Mouse (Mus musculus) heart, embryonic 13.5 days (tissue): Measurements from ENCODE around the gene Ankrd13d. TPM values are rescaled to one million over a fixed set of nuclear protein-coding genes. Genes with fewer than 3 reads are reported as not detected.

Experiments used
- ATAC-seq: fragments of 200-750 bp; cut with Nextera tagmentation; 2 replicates; pipeline ENCODE4 v1.8.0; 2017; ENCODE audit warnings: moderate TSS enrichment; ENCODE audit not compliant: insufficient number of reproducible peaks, low FRiP score, low TSS enrichment; ENCODE audit errors: extremely low read depth
- H3K27ac ChIP-seq: fragments of 300-500 bp; sonication (generic); replicated peaks from 2 replicates; pipeline ENCODE4 v1.5.1; 2015; ENCODE audit warnings: moderate library complexity, mild to moderate bottlenecking, inconsistent platforms
- H3K27me3 ChIP-seq: fragments of 300-500 bp; sonication (generic); replicated peaks from 2 replicates; pipeline ENCODE4 v1.6.1; 2015; ENCODE audit warnings: mild to moderate bottlenecking, inconsistent platforms
- H3K36me3 ChIP-seq: fragments of 300-500 bp; sonication (generic); 2 replicates; pipeline ENCODE4 v1.6.1; 2015; ENCODE audit warnings: mild to moderate bottlenecking, inconsistent platforms
- H3K4me1 ChIP-seq: fragments of 300-500 bp; sonication (generic); 2 replicates; pipeline ENCODE4 v1.6.1; 2015; ENCODE audit warnings: inconsistent platforms
- H3K4me2 ChIP-seq: fragments of 300-500 bp; sonication (generic); 2 replicates; pipeline ENCODE4 v1.6.1; 2015; ENCODE audit warnings: inconsistent platforms, mild to moderate bottlenecking, moderate library complexity
- H3K4me3 ChIP-seq: fragments of 300-500 bp; sonication (generic); 2 replicates; pipeline ENCODE4 v1.5.1; 2015; ENCODE audit warnings: moderate library complexity, mild to moderate bottlenecking, inconsistent platforms
- H3K9ac ChIP-seq: fragments of 300-500 bp; sonication (generic); 2 replicates; pipeline ENCODE4 v1.6.1; 2015; ENCODE audit warnings: inconsistent platforms, mild to moderate bottlenecking, moderate library complexity
- H3K9me3 ChIP-seq: fragments of 300-500 bp; sonication (generic); 2 replicates; pipeline ENCODE4 v1.6.1; 2016; ENCODE audit warnings: inconsistent platforms
- whole genome bisulfite sequencing: fragments of 180-500 bp; shearing (Covaris S2); methylation state at CpG from one replicate; pipeline ENCODE4 v1.1.7; 2015; ENCODE audit warnings: mixed read lengths; 5-methylcytosine and 5-hydroxymethylcytosine counted together
- polyA plus RNA-seq: library from polyadenylated mRNA; unstranded; fragments of >200 nt; fragmentation: Nextera tagmentation; extraction: Ambion mirVana; gene quantifications from 2 replicates; pipeline ENCODE4 v1.2.1, GENCODE M21; 2015

The Ankrd13d gene
- polyA plus RNA-seq, 1 experiment from 2014 or later = 1.6 TPM

DNA sequence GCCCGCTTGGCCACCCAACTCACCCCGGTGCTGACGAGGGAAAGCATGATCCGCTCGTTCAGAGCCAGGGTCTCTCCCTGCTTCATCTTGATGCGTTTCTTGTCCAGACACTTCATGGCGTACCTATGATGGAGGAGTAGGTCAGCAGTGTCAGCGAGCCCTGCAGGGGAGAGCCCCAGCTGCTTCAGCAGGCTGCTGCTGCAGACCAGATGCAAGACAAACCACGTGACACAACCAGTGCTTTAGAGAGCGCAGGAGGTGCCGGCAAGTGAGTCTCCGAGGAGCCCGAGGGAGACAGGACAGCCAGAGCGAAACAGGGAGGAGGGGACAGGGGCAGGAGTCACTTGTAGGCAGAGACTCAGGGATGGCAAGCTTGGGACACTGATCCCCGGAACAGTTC is 7.8 kb upstream of the Ankrd13d start:
- no peak overlapping the region for H3K4me3 ChIP-seq
- 69% methylated on average over 15 of the region's 15 CpGs for WGBS
- H3K36me3 ChIP-seq = peaks cover 78% of the 10 kb centered on the region
- H3K27ac ChIP-seq = no peak overlapping the region
- no peaks in the 10 kb centered on the region for H3K9me3 ChIP-seq
- H3K4me2 ChIP-seq = no peak overlapping the region
- no peak for ATAC-seq
- H3K27me3 ChIP-seq = no peaks in the 10 kb centered on the region
- H3K9ac ChIP-seq = no peak overlapping the region
- peaks cover 4% of the 10 kb centered on the region; the same call in 1 of the 2 replicates for H3K4me1 ChIP-seq

DNA sequence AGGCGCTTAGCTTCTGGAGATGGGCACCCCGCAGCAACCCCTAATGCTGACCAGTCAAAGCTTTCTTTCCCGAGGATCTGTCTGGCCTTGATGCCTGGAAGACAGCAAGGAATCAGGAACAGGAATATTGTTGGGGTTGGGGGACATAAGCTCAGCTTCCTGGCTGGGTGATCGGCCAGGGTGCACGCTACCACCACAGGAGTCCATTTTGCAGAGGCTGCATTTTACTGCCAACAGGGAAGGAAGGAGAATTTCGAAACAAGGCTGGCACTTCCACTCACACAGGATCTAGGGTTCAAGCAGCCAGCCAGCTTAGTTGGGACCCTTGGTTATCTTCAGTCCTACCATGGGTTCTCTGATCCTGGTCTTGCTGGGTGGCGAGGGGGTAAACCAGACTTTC is 716 bp upstream of the Ankrd13d start:
- peaks cover 16% of the 10 kb centered on the region for H3K27me3 ChIP-seq
- no peaks in the 10 kb centered on the region for H3K9me3 ChIP-seq
- 49% methylated on average over 7 of the region's 7 CpGs for WGBS
- peak overlapping the region; percentile 74 for H3K9ac ChIP-seq
- ATAC-seq = no peak
- H3K4me3 ChIP-seq = peak overlapping the region; percentile 54
- peak overlapping the region; percentile 71 for H3K4me2 ChIP-seq
- peaks cover 38% of the 10 kb centered on the region for H3K36me3 ChIP-seq
- peaks cover 13% of the 10 kb centered on the region; the same call in 1 of the 2 replicates for H3K4me1 ChIP-seq
- H3K27ac ChIP-seq = no peak overlapping the region

DNA sequence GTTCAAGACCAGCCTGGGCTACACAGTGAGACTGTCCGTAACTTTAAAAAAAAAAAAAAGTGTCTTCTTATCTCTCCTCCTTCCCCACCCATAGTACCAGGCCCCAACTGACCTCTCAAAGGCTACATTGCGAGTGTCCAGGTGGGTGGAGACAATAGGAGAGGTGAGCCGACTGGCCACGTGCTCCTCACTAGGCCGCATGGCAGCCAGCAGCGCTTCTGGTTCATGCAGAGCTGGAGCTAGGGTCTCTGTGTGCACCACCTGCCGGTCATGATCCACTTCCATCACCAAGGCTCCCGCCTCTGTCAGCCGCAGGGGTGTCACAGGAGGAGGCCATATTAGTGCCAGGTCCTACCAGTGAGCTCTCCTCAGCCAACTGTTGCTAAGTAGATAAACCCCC is 2.5 kb downstream of the Ankrd13d start:
- no peak for ATAC-seq
- Histone ChIP-seq H3K4me1 (peaks cover 13% of the 10 kb centered on the region; the same call in 1 of the 2 replicates), H3K9me3 (peaks cover 5% of the 10 kb centered on the region; the same call in 1 of the 2 replicates), H3K27ac (no peak overlapping the region), H3K4me3 (no peak overlapping the region), H3K4me2 (no peak overlapping the region), H3K36me3 (peaks cover 6% of the 10 kb centered on the region), H3K27me3 (peaks cover 16% of the 10 kb centered on the region), H3K9ac (no peak overlapping the region)
- 85% methylated on average over 9 of the region's 9 CpGs for WGBS

DNA sequence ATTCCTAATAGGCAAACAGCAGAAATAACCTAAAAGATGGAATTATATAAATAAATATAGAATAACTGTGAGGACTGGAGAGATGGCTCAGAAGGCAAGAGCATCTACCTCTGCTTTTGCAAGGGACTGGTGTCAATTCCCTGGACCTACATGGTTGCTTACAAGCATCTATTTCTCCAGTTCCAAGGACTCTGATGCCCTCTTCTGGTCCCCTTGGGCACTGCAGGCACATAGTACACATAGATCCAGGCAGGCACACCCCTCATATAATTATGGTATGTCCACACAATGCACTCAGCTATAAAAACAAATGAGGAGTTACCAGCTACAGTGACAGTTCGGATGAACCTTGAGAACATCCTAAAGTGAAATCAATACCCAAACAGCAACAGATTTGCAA is 3.5 kb downstream of the Ankrd13d start:
- no peak overlapping the region for H3K4me2 ChIP-seq
- peaks cover 5% of the 10 kb centered on the region; the same call in 1 of the 2 replicates for H3K9me3 ChIP-seq
- H3K27ac ChIP-seq = no peak overlapping the region
- 93% methylated on average over 1 of the region's 1 CpGs for WGBS
- H3K4me3 ChIP-seq = no peak overlapping the region
- no peak for ATAC-seq
- no peak overlapping the region for H3K9ac ChIP-seq
- peaks cover 13% of the 10 kb centered on the region; the same call in 1 of the 2 replicates for H3K4me1 ChIP-seq
- 0 out of 2 replicates have a peak, but pooled peaks cover 3% of the 10 kb centered on the region for H3K36me3 ChIP-seq
- peaks cover 16% of the 10 kb centered on the region for H3K27me3 ChIP-seq

DNA sequence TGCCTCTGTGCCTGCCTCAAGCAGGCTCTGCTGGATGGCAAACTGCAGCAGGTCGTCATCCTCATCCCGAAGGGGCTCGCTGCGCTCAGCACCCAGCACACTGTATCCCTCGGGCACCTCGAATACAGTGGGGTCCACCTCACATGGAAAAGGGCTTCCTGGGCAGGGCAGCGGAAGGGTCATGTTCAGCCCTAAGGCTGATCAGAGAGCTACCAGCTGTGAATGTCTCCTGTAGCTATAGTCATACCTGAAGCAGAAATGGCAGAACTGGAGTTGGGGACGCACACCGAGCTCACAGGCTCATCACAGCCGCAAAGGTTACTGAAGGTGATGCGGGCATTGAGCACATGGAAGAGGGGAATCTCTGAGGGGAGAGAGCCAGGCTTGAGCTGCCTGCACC is 12.0 kb downstream of the Ankrd13d start:
- H3K4me3 ChIP-seq = no peak overlapping the region
- H3K36me3 ChIP-seq = no peaks in the 10 kb centered on the region
- ATAC-seq = no peak
- WGBS = 90% methylated on average over 11 of the region's 11 CpGs
- H3K27ac ChIP-seq = no peak overlapping the region
- H3K4me2 ChIP-seq = no peak overlapping the region
- H3K4me1 ChIP-seq = peaks cover 15% of the 10 kb centered on the region
- H3K9me3 ChIP-seq = peaks cover 4% of the 10 kb centered on the region; the same call in 1 of the 2 replicates
- H3K9ac ChIP-seq = no peak overlapping the region
- H3K27me3 ChIP-seq = peaks cover 49% of the 10 kb centered on the region

DNA sequence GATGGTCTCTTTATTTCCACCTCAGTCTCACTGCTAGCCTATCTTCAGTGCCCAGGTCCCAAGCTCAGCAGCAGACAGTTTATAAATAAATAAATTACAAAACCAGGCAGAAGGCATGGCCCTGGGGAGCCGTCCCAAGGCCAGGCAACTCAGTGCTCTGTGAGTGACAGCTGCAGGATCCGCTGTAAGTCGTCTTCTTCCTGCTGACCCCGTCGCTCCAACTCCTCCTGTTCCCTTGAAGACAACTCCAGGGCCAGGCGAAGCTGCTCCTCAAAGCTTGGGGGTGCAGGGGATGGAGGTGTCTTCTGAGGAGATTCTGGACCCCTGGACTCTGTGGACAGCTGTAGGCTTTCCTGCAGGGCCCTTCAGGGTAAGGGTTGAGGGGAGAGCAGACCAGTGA is 12.8 kb downstream of the Ankrd13d start:
- whole genome bisulfite sequencing = 56% methylated on average over 6 of the region's 6 CpGs
- H3K27me3 ChIP-seq = peaks cover 51% of the 10 kb centered on the region

DNA sequence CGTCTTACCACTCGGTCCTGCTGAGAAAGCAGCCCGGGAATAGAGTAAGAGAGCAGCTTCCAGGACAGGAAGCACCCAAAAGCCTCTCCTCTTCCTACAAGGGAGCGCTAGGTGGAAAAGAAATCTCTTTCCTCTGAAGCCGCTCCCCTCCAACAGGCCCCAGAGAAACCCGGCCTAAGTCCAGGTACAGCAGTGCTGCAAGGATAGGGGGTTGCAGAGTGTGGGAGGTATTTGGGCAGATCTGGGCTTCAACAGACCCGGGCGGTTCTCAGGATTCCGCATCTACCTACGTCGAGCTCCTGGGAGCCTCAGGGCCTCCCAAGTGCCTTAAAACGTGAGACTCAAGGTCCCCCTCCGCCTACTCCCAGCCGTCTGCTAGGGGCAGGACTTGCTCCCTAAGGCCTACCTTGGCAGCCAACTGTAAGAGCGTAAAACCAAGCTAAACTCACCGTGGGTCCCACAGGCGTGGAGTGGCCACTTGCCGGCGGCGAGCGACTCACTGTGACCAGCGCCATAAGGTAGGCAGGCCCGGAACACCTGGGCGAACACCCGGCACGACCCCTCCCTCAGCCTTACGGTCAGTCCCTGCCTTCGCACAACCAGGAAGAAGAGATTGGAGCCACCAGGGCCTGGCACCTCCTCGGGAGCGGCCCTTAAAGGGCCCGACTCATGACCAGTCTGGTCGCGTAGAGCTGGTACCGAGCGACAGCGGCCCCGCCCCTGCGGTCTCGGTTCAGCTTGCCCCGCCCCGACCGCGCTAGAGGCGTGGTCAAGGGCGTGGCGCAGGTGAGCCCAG is 14.2 kb downstream of the Ankrd13d start, which contains the start of gene Ssh3:
Gene Ssh3 (minus strand): TSS at position 615 of the 796 bp plus-strand sequence.
- Histone ChIP-seq H3K4me3 (peak within 1 kb of the TSS; percentile 64), H3K9me3 (no peaks in the 10 kb centered on the region), H3K36me3 (no peaks in the 10 kb centered on the region), H3K27me3 (peaks cover 63% of the 10 kb centered on the region), H3K4me2 (peak within 1 kb of the TSS; percentile 82), H3K27ac (no peak within 1 kb of the TSS), H3K9ac (peak within 1 kb of the TSS; percentile 82), H3K4me1 (peaks cover 15% of the 10 kb centered on the region)
- ATAC-seq = no peak
- WGBS = 7% methylated on average over 46 of the region's 46 CpGs

More for the DNA sequence above, 12.8 kb downstream of the Ankrd13d start:
- H3K9ac ChIP-seq = no peak overlapping the region
- H3K9me3 ChIP-seq = no peaks in the 10 kb centered on the region
- H3K36me3 ChIP-seq = no peaks in the 10 kb centered on the region
- no peak overlapping the region for H3K27ac ChIP-seq
- no peak overlapping the region for H3K4me2 ChIP-seq
- no peak for ATAC-seq
- H3K4me3 ChIP-seq = no peak overlapping the region
- H3K4me1 ChIP-seq = peaks cover 15% of the 10 kb centered on the region

DNA sequence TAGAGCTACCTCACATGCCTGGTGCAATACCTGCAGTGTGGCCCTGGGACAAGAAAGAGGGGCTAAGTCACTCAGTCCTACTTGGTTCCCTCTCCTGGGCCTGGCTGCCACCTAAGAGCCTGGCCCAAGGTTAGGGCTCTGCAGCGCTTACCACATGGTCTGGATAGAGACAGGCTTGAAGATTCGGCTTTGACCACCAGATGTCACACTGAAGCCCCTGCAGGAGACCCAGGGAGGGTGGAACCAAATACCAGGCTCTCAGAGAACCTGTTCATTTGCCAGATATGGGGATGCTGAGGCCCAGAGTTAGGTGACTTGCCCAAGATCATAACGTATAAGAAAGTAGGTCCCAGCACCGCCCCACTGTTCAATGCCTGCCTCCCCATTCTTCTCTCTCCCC is 17.0 kb downstream of the Ankrd13d start:
- no peak for ATAC-seq
- H3K27ac ChIP-seq = no peak overlapping the region
- no peak overlapping the region for H3K4me3 ChIP-seq
- no peak overlapping the region for H3K4me2 ChIP-seq
- 55% methylated on average over 4 of the region's 4 CpGs for WGBS
- no peaks in the 10 kb centered on the region for H3K36me3 ChIP-seq
- H3K9ac ChIP-seq = no peak overlapping the region
- peaks cover 67% of the 10 kb centered on the region for H3K27me3 ChIP-seq
- peaks cover 15% of the 10 kb centered on the region for H3K4me1 ChIP-seq
- H3K9me3 ChIP-seq = no peaks in the 10 kb centered on the region

DNA sequence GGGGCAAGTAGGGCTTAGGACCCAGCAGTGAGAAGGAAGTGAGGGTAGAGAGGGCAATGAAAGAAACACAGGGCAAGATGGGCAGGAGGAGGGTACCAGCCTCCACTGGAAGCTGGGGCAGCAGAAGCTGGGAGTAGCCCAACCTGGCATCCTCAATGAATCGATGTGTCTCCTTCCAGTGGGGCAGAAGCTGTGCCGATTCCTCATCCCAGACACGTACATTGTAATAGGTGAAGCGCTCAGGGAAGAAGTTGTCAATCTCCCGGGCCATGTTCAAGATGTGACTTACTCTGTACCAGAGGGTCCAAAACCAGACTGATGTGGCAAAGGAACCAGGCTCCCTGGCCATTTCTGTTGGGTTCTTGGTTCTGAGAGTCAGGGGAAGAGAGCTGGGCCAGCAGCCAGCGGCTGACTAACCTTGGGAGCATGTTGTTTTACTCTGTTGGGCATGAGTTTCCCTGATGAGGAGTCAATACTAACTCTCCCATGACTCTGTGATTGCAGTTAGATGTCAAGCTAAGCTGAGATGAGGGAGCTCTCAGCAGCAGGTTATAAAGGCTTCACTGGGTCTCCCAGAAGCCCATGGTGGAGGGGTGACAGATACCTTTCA is 18.7 kb downstream of the Ankrd13d start:
- 89% methylated on average over 6 of the region's 6 CpGs for WGBS
- peaks cover 51% of the 10 kb centered on the region for H3K27me3 ChIP-seq

DNA sequence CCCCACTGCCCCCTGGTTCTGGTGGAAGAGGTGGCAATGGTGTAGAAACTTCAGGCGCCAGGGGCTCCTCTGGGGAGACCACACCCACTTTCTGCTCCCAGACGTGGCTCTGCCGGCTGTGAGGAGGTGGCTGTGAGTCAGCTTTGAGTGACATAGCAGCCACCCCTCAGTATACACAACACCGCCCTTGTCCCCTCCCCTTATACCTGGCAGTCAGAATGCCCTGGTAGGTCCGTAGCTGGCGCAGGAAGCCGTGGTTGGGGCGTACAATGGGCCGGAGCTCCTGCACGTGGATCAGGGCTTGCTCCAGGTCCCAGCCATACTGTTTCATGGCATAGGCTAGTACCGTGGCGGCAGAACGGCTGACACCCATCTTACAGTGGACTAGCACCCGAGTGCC is 19.2 kb downstream of the Ankrd13d start:
- H3K9ac ChIP-seq = no peak overlapping the region
- no peaks in the 10 kb centered on the region for H3K36me3 ChIP-seq
- H3K9me3 ChIP-seq = no peaks in the 10 kb centered on the region
- H3K4me3 ChIP-seq = no peak overlapping the region
- no peak overlapping the region for H3K4me2 ChIP-seq
- no peak for ATAC-seq
- peaks cover 9% of the 10 kb centered on the region for H3K4me1 ChIP-seq
- H3K27ac ChIP-seq = no peak overlapping the region
- WGBS = 64% methylated on average over 14 of the region's 14 CpGs
- H3K27me3 ChIP-seq = peaks cover 45% of the 10 kb centered on the region

More for the DNA sequence above, 18.7 kb downstream of the Ankrd13d start:
- H3K36me3 ChIP-seq = no peaks in the 10 kb centered on the region
- H3K9ac ChIP-seq = no peak overlapping the region
- no peak overlapping the region for H3K4me3 ChIP-seq
- H3K27ac ChIP-seq = no peak overlapping the region
- peaks cover 13% of the 10 kb centered on the region for H3K4me1 ChIP-seq
- no peak for ATAC-seq
- H3K9me3 ChIP-seq = no peaks in the 10 kb centered on the region
- H3K4me2 ChIP-seq = no peak overlapping the region

DNA sequence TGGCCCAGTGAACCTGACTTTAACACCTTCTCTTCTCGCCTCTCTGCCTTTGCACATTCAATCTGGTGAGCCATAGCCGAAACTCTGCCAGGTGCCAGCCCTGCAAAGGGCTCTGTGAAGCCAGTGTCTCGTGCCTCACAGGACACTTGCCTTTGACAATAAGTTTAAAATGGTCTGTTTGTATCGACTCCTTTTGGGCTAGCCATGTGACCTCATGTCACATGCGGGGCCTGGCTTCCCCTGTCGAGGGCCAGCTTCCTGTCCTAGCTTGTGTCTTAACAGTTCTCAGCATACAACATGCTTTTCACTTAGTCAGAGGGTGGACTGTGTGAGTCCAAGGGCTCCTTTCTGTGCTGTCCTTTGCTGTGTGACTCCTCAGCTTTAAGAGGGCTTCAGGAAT is 20.2 kb downstream of the Ankrd13d start:
- no peak overlapping the region for H3K4me3 ChIP-seq
- no peak overlapping the region for H3K9ac ChIP-seq
- peaks cover 5% of the 10 kb centered on the region; the same call in 1 of the 2 replicates for H3K4me1 ChIP-seq
- H3K4me2 ChIP-seq = no peak overlapping the region
- no peak overlapping the region for H3K27ac ChIP-seq
- H3K9me3 ChIP-seq = no peaks in the 10 kb centered on the region
- ATAC-seq = no peak
- H3K36me3 ChIP-seq = no peaks in the 10 kb centered on the region
- 64% methylated on average over 6 of the region's 6 CpGs for WGBS
- H3K27me3 ChIP-seq = peaks cover 35% of the 10 kb centered on the region
